Mouse (Mus musculus) C2C12 (cell line): ENCODE measurements around the gene Gm20388. TPM values are rescaled to one million over a fixed set of nuclear protein-coding genes. Genes with fewer than 3 reads are reported as not detected.

ENCODE experiments used
- H3K27me3 ChIP-seq: one replicate; pipeline ENCODE4 v1.6.1; 2011; ENCODE audit not compliant: control insufficient read depth, insufficient read depth, insufficient read length
- H3K36me3 ChIP-seq: one replicate; pipeline ENCODE4 v1.6.1; 2011; ENCODE audit not compliant: control insufficient read depth, insufficient read depth
- H3K4me3 ChIP-seq: one replicate; pipeline ENCODE4 v1.5.1; 2011; ENCODE audit warnings: mild to moderate bottlenecking, control low read depth; ENCODE audit not compliant: poor library complexity, insufficient read depth, severe bottlenecking
- H3K79me2 ChIP-seq: one replicate; pipeline ENCODE4 v1.6.1; 2011; ENCODE audit not compliant: control insufficient read depth, insufficient read depth
- H3K79me3 ChIP-seq: one replicate; pipeline ENCODE4 v1.6.1; 2011; ENCODE audit warnings: low read depth, control low read depth
- H3ac ChIP-seq: one replicate; pipeline ENCODE3; 2011; ENCODE audit warnings: low read depth; ENCODE audit not compliant: control insufficient read depth, insufficient read length
- CEBPB ChIP-seq: IDR thresholded peaks from one replicate; pipeline ENCODE4 v1.6.1; 2011; ENCODE audit warnings: low read depth, mild to moderate bottlenecking, control low read depth, moderate library complexity
- CTCF ChIP-seq: IDR thresholded peaks from one replicate; pipeline ENCODE4 v1.5.1; 2011; ENCODE audit not compliant: control insufficient read depth, insufficient read depth, insufficient read length
- FOSL1 ChIP-seq: IDR thresholded peaks from one replicate; pipeline ENCODE4 v1.8.0; 2011; ENCODE audit warnings: mild to moderate bottlenecking, low read length; ENCODE audit not compliant: poor library complexity, insufficient read depth, severe bottlenecking
- MAX ChIP-seq: IDR thresholded peaks from one replicate; pipeline ENCODE4 v1.6.1; 2011; ENCODE audit warnings: mild to moderate bottlenecking, control low read depth
- MYOD1 ChIP-seq: IDR thresholded peaks from one replicate; pipeline ENCODE4 v1.6.1; 2011; ENCODE audit warnings: low read depth; ENCODE audit not compliant: control insufficient read depth, insufficient read length
- MYOG ChIP-seq: IDR thresholded peaks from one replicate; pipeline ENCODE4 v1.6.1; 2011; ENCODE audit not compliant: control insufficient read depth, insufficient read length; ENCODE audit errors: extremely low read depth
- USF1 ChIP-seq: IDR thresholded peaks from one replicate; pipeline ENCODE4 v1.6.1; 2011; ENCODE audit warnings: low read depth, mild to moderate bottlenecking, control low read depth, moderate library complexity
- polyA plus RNA-seq: library from polyadenylated mRNA; unstranded; fragments of >200 nt; fragmentation: generic; extraction: Trizol; gene quantifications from one replicate; pipeline ENCODE4 v1.2.1, GENCODE M21; 2012; ENCODE audit warnings: missing spikeins

Gm20388 gene
- polyA plus RNA-seq, 1 experiment = 15.0 TPM

DNA sequence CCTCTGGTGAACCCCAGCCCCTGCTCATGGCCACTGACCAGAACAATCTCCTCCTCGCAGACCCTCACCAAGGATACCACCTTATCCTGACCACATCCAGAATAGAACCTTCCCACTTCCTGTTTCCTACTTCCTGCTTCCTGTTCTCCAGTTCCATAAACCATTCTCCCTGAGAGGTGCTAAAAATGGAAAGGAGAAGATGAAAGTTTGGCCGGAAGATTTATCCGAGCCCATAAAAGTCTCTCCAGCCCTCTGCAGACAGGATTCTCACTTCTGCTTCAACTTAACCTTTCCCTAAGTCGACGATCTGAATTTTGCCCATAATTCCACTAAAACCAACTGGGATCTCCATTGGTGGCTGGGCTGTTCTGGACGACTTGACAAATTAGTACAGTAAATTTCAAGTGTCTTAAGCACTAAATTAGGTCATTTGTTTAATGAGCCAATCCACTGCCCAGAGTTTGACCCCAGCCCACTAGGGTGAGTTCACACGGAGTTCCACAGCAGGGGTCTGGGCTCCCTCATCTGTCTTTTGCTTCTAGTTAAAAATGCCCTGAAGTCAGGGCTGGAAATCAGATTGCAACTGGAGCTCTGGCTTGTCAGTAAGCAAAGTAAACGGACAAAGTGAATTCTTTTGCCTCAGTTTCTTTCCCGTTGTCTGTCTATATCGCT lies 1391.5 kb downstream of the Gm20388 start:
- no peak for TF ChIP-seq FOSL1
- Histone ChIP-seq H3K79me2 (no peaks in the 10 kb centered on the region), H3K4me3 (no peak overlapping the region), H3K36me3 (no peaks in the 10 kb centered on the region), H3ac (no peak overlapping the region), H3K27me3 (peaks cover 26% of the 10 kb centered on the region), H3K79me3 (peaks cover 1% of the 10 kb centered on the region)

GRCm38 (mm10) chr8:121307723-121308122 lies 1397.1 kb downstream of the Gm20388 start:
- Histone ChIP-seq H3K79me3 (peaks cover 1% of the 10 kb centered on the region), H3K79me2 (no peaks in the 10 kb centered on the region), H3K36me3 (no peaks in the 10 kb centered on the region), H3ac (no peak overlapping the region), H3K4me3 (no peak overlapping the region), H3K27me3 (peaks cover 63% of the 10 kb centered on the region)
- TF ChIP-seq MYOG (no peak), MYOD1 (no peak)

- TF ChIP-seq MAX (no peak), USF1 (no peak), MYOD1 (no peak), CTCF (no peak), FOSL1 (no peak), CEBPB (no peak), MYOG (no peak)
- Histone ChIP-seq H3K4me3 (no peak overlapping the region), H3K27me3 (peaks cover 50% of the 10 kb centered on the region), H3K79me3 (peaks cover 1% of the 10 kb centered on the region), H3ac (no peak overlapping the region), H3K36me3 (no peaks in the 10 kb centered on the region), H3K79me2 (no peaks in the 10 kb centered on the region)
These were observed 1400.6 kb downstream of the Gm20388 start for GRCm38 (mm10) chr8:121310976-121311819.

DNA sequence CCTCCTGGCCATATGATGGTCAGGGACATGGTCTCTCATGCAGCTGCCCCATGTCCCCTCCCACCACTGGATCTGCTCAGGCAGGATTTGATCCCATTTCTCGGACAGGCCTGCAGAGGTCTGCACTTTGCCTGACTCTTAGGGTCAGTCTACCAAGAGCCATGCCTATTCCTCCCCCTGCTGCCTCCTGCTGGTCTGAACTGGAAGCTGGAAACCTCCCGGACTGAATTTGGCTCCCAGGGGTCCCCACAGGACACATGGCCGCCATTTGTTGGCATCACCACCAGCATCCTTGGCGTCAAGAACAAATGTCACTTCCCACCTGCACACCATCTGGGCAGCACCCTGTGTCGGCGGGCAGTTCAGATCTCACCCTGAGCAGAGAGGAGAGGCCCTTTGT lies 1402.8 kb downstream of the Gm20388 start:
- Histone ChIP-seq H3K79me2 (no peaks in the 10 kb centered on the region), H3K4me3 (no peak overlapping the region), H3K79me3 (no peaks in the 10 kb centered on the region), H3K27me3 (peaks cover 28% of the 10 kb centered on the region), H3ac (no peak overlapping the region), H3K36me3 (no peaks in the 10 kb centered on the region)
- TF ChIP-seq MYOG (no peak), CTCF (peak; percentile 6)

DNA sequence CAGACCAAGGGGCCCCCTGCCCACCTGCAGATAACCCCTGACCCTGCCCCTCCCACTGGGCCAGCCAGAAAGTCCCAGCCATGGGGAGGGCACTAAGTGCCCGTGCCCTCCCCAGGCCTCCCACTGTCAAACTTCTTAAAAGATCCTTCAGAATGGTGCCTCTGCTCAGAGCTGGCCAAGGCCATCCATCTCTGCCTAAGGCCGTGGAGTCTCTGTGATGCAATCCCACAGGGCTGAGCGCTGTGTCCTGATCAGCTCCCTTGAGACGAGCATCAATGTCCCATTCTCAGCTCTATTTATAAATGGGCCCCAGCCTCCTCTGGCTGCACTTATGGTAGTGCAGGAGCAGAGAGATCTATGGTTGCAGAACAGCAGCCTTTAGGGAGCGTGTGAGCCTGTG lies 1403.4 kb downstream of the Gm20388 start:
- Histone ChIP-seq H3K27me3 (peaks cover 22% of the 10 kb centered on the region), H3K79me3 (no peaks in the 10 kb centered on the region)
- no peak for TF ChIP-seq FOSL1
- no peak for TF ChIP-seq MYOD1
- no peak for TF ChIP-seq CTCF
- no peak for TF ChIP-seq MYOG
- no peak for TF ChIP-seq MAX
- TF ChIP-seq USF1 = no peak
- TF ChIP-seq CEBPB = no peak

DNA sequence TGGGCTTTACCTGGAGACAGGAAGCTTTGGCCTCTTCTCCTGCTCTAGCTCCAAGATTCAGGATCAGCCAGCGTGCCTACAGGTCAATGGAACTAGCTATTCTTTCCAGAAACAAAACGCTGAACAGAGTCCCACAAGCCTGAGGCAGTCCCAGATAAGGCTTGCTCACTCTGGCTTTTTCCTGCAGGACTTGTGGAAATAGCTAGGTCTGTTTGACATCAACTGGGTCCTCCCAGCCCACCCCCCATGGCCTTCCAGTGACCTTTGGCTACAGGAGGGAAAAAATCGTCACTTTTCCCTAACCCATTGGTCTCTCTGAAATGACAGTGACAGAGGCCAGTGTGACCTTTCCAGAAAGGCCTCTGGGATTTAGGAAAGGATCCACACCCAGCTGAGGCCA lies 1404.9 kb downstream of the Gm20388 start:
- H3K36me3 ChIP-seq = no peaks in the 10 kb centered on the region
- no peaks in the 10 kb centered on the region for H3K79me3 ChIP-seq
- H3K79me2 ChIP-seq = no peaks in the 10 kb centered on the region
- H3K27me3 ChIP-seq = peaks cover 10% of the 10 kb centered on the region
- no peak overlapping the region for H3K4me3 ChIP-seq
- no peak for TF ChIP-seq CTCF
- no peak for TF ChIP-seq MAX
- no peak for TF ChIP-seq FOSL1
- TF ChIP-seq MYOD1 = no peak
- no peak for TF ChIP-seq USF1
- no peak for TF ChIP-seq MYOG
- H3ac ChIP-seq = no peak overlapping the region

More for the DNA sequence above, 1403.4 kb downstream of the Gm20388 start:
- Histone ChIP-seq H3K79me2 (no peaks in the 10 kb centered on the region), H3ac (no peak overlapping the region), H3K36me3 (no peaks in the 10 kb centered on the region), H3K4me3 (no peak overlapping the region)
